Mouse (Mus musculus): ENCODE results near the gene Gpat2. TPM values are rescaled to one million over a fixed set of nuclear protein-coding genes. Genes with fewer than 3 reads are reported as not detected.

Gpat2 gene
- total RNA-seq, 2 experiments from 2014 or later: 0.29 TPM; not detected in 1

Other genes starting within 250 kb of the Gpat2 start
- gene 1810024B03Rik, start 216.9 kb upstream of the Gpat2 start, total RNA-seq (2021): under 1 TPM; 0.74 to 0.97 TPM
- 10 to 100 TPM; 77.5 to 79.7 TPM for gene Snrnp200, start 216.8 kb upstream of the Gpat2 start, total RNA-seq (2021)
- gene Ciao1, start 177.4 kb upstream of the Gpat2 start, total RNA-seq (2021): 10 to 100 TPM; 62.2 to 68.6 TPM
- gene Tmem127, start 177.3 kb upstream of the Gpat2 start, total RNA-seq (2021): 100 to 1,000 TPM in 1 of 2 experiments, 10 to 100 TPM in 1; 96.3 to 101 TPM
- 100 to 1,000 TPM; 148 to 149 TPM for gene Stard7, start 155.0 kb upstream of the Gpat2 start, total RNA-seq (2021)
- gene Dusp2, start 89.0 kb upstream of the Gpat2 start, total RNA-seq (2021): 1 to 10 TPM; 2.0 to 3.9 TPM
- gene Astl, start 86.6 kb upstream of the Gpat2 start, total RNA-seq (2021): not detected
- under 1 TPM; 0.18 to 0.43 TPM for gene Adra2b, start 62.0 kb upstream of the Gpat2 start, total RNA-seq (2021)
- gene Fahd2a, start 19.4 kb downstream of the Gpat2 start, total RNA-seq (2021): 10 to 100 TPM; 17.7 to 18.4 TPM
- 10 to 100 TPM; 56.0 to 57.3 TPM for gene Kcnip3, start 96.9 kb downstream of the Gpat2 start, total RNA-seq (2021)
- gene Prom2, start 116.3 kb downstream of the Gpat2 start, total RNA-seq (2021): under 1 TPM in 1 of 2 experiments, not detected in 1; 0.38 TPM
- gene Zfp661, start 161.9 kb downstream of the Gpat2 start, total RNA-seq (2021): 1 to 10 TPM; 7.5 to 7.6 TPM
- 10 to 100 TPM; 86.9 to 91.8 TPM for gene Mrps5, start 162.0 kb downstream of the Gpat2 start, total RNA-seq (2021)
- 10 to 100 TPM; 55.4 to 57.5 TPM for gene Mal, start 231.5 kb downstream of the Gpat2 start, total RNA-seq (2021)

All from layer of hippocampus, postnatal 14 days (tissue).